Mouse (Mus musculus) embryonic stem cell, embryonic (primary cell): Measurements from ENCODE around the gene Dnmbp.

Experiments
- CTCF ChIA-PET, 4 experiments: fragments of 300-600 bp in 2 of 4; fragments of 350-600 bp in 2 of 4; sonication (Branson Sonifier 250); formaldehyde crosslinking; loops; one replicate each; lab custom pipeline; 2022; ENCODE audit warnings: inconsistent platforms in 2 of 4; lab: Charles Lee
- POLR2A ChIA-PET, 4 experiments: fragments of 300-600 bp in 2 of 4; fragments of 350-600 bp in 2 of 4; sonication (Branson Sonifier 250); formaldehyde crosslinking; loops; one replicate each; lab custom pipeline; 2022; ENCODE audit warnings: antibody characterized with exemption in 4 of 4, inconsistent platforms in 1 of 4; lab: Charles Lee

Dnmbp gene

DNA sequence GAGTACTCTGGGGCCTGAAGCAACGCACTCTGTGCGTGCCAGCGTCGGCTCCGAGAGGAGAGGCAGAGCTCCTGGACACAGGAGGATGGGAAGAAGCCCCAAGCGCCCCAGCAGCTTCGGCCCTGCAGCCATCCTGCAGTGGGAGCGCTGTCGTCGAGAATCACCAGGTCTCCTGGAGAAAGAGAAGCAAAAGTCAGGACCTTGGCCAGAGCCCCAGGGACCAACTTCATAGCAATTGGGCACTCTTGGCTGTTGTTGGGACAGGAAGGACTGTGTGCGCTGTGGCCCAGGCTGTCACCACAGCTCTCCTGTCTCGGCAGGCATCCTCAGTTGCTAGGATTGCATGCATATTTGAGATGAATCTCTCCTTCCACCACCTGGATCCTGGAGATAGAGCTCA is 37.1 kb downstream of the Dnmbp start:
- POLR2A ChIA-PET, result interaction anchor here in 2 of 4 experiments (0.9 to 1.6 kb wide), 6 partner anchors 9 to 19 kb away, joined by 3 to 7 read pairs (median 4); no protein-coding TSS in a partner anchor
- CTCF ChIA-PET, result no interaction called here

DNA sequence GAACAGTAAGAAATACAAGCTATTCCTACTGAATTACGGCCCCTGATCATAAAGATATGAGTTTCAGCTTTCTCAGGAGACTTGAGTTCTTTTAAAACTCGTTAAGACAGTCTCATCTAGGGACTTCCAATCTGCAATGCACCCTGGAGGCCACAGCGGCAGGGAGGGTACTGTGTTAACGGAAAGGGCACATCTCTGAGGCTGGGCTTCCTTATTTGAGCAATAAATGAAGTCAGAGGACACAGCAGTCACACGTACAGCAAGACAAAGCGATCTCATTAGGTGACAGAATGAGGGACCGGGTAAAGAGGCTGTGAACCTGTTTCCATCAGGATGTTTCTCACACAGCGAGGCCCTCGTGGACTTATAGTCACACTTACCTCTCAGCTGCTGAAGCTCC is 39.3 kb downstream of the Dnmbp start:
- POLR2A ChIA-PET, result interaction anchor here in 2 of 4 experiments (0.9 to 1.4 kb wide), 2 partner anchors 8 to 21 kb away, joined by 3 read pairs; no protein-coding TSS in a partner anchor
- CTCF ChIA-PET, result no interaction called here

DNA sequence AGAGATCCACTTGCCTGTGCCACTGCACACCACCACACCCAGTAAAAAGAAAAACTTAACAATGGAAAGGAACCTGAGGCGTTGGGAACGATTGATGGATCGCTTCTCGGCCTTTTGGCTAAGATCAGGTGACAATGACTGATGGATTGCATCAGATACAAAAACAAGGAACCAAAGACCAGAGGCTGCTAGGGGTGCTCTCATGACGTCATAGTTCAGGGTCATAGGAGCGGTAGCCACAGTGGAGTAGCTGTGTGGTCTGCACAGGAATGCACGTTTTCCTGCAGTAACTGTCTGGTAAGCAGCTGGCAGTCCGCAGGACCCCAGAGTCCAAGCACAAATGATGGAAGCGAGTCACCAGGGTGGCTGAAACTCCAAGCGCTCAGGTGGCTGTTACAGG is 41.4 kb downstream of the Dnmbp start:
- ChIA-PET POLR2A (interaction anchor here in 3 of 4 experiments (0.6 to 2.2 kb wide), 12 partner anchors 8 to 528 kb away, joined by 3 to 11 read pairs (median 5); partner anchors contain the start of gene Scd1 (in 1 of the 3)), CTCF (interaction anchor here in 3 of 4 experiments (0.6 to 0.9 kb wide), 4 partner anchors 8 to 853 kb away, joined by 3 to 4 read pairs (median 3); no protein-coding TSS in a partner anchor)

DNA sequence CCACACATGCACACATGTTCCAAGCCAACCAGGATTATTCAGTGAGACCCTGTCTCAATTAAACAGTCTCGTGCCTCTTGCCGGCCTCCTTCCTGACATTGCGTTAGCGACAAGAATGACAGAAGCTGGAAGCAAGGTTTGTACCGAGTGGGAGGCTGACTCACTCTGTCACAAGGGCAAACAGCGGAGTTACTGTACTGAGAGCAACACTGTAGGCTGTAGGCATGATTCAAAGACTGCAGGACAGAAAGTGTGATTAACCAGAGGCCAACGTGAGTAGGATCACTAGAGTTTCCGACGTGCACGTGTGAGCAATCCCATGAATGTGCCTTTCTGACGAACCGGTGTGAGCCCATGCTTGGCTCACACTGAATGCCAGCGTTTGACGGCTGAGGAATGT is 43.5 kb downstream of the Dnmbp start:
- CTCF ChIA-PET, result interaction anchor here in 1 of 4 experiments (0.9 kb wide), 1 partner anchor 15 kb away, joined by 3 read pairs; no protein-coding TSS in a partner anchor

DNA sequence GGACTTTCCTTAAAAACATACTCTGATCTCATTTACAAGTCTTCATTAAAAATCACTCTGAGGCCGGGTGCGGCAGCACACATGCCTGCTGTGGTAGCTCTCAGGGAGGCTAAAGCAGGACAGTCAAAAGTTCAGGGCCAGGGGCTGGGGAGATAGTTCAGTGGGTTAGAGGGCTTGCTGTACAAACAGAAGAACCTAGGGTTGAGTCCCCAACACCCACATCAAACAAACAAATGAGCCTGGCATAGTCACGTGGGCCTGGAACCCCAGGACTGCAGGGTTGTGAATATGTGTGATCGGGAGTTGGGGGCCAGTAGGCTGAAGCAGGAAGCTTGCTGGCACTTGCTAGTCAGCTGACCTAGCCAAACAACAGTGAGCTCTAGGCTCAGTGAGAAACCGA is 44.0 kb downstream of the Dnmbp start:
- CTCF ChIA-PET, result interaction anchor here in 1 of 4 experiments (0.9 kb wide), 1 partner anchor 14 kb away, joined by 3 read pairs; no protein-coding TSS in a partner anchor
- POLR2A ChIA-PET, result interaction anchor here in 3 of 4 experiments (0.6 to 2.2 kb wide), 12 partner anchors 8 to 39 kb away, joined by 3 to 6 read pairs (median 3); no protein-coding TSS in a partner anchor

More for the DNA sequence above, 43.5 kb downstream of the Dnmbp start:
- POLR2A ChIA-PET, result interaction anchor here in 3 of 4 experiments (0.6 to 1.6 kb wide), 10 partner anchors 9 to 39 kb away, joined by 3 to 6 read pairs (median 3); no protein-coding TSS in a partner anchor

DNA sequence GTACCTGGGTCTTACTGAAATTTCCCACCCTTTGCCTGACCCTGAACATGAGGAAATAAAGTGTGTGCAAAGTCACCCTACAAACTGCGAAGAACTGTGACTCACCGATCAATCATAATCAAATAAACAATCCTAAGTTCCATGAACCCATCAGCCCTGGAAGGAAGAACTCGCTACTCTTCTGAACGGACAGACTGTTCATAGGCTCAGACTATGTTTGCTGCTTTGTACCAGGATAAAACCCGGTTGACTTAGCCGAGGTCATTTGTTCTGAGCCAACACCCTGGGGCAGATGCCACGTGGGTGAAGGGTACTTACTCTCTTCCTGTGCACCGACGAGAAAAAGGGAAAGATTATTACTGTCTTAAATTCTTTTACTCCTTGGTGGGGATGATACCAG is 45.2 kb downstream of the Dnmbp start:
- CTCF ChIA-PET, result interaction anchor here (0.6 to 1.3 kb wide), 6 partner anchors 11 to 239 kb away, joined by 3 to 6 read pairs (median 4); no protein-coding TSS in a partner anchor

DNA sequence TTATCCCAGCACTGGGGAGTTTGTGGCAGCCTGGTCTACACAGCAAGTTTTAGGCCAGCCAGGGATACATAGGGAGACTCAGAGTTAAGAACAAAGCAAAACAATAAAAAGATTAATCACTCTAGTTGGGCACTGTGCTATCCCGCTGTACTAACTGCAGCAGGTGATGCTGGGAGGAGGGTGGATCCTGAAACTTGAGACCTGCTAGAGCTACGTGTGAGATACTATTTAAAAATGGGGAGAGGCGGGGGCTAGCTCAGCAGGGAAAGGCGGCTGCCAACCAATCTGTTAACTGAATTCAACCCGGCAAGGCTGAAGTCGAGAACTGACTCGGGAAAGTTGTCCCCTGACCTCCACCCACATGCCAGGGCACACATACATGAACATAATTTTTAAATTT is 45.9 kb downstream of the Dnmbp start:
- POLR2A ChIA-PET, result interaction anchor here (0.5 to 2.2 kb wide), 24 partner anchors 9 to 219 kb away, joined by 3 to 9 read pairs (median 3); partner anchors contain the start of gene Slc25a28 (in 2 of the 4)

More for the DNA sequence above, 45.2 kb downstream of the Dnmbp start:
- POLR2A ChIA-PET, result interaction anchor here in 3 of 4 experiments (0.7 to 2.2 kb wide), 14 partner anchors 8 to 220 kb away, joined by 3 to 9 read pairs (median 4); partner anchors contain the start of gene Slc25a28 (in 1 of the 3)

DNA sequence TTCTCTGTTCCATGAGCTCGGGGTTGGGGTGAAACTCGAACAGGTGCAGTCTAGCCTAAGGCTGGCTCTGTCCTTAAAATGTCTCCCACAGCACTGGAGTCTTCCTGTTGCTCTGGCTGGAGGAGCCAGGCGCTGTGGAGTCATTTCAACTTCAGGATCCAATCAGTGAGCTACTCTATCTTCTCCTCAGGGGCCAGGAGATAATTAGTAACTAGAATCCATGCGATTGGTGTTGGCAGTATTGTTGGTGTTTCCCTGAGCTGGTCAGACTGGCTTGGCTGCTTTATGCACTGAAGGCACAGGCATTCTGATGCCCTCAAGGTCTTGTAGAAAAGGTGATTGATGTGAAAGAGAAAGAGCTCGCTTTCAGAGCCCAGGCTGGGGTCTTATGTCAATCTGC is 49.5 kb downstream of the Dnmbp start:
- CTCF ChIA-PET, result interaction anchor here (0.5 to 1.4 kb wide), 6 partner anchors 9 to 1845 kb away, joined by 3 to 6 read pairs (median 3); partner anchors contain the start of genes Dnmbp (in 1 of the 4) and Hoga1 (in 1 of the 4)
- POLR2A ChIA-PET, result interaction anchor here in 3 of 4 experiments (0.7 to 2.6 kb wide), 25 partner anchors 8 to 393 kb away, joined by 3 to 9 read pairs (median 4); partner anchors contain the start of genes Chuk (in 1 of the 3), Cox15 (in 1 of the 3), Cutc (in 1 of the 3) and Slc25a28 (in 1 of the 3)

More for the DNA sequence above, 45.9 kb downstream of the Dnmbp start:
- CTCF ChIA-PET, result interaction anchor here in 3 of 4 experiments (0.6 to 1.8 kb wide), 8 partner anchors 10 to 141 kb away, joined by 3 to 5 read pairs (median 4); partner anchors contain the start of genes Cox15 (in 1 of the 3) and Cutc (in 1 of the 3)

DNA sequence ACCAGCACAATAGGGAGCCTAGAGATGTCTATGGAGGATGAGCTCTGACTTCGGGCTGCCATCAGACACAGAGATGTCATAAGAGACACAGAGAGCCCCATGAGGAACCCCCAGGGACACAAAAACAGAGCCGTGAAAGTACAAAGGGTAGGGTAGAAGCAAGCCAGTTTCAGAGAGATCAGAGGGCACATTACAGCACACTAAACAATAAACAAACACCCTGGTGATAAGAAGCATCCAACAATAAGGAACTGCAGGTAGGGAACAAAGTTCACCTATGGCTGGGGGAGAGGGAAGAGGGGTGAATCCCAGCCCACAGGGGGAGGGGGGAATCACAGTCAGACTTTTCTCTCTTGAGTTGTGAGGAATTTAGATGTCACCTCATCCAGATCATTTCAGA is 52.3 kb downstream of the Dnmbp start:
- POLR2A ChIA-PET, result interaction anchor here in 2 of 4 experiments (0.6 to 1.5 kb wide), 4 partner anchors 9 to 221 kb away, joined by 3 to 6 read pairs (median 4); no protein-coding TSS in a partner anchor

DNA sequence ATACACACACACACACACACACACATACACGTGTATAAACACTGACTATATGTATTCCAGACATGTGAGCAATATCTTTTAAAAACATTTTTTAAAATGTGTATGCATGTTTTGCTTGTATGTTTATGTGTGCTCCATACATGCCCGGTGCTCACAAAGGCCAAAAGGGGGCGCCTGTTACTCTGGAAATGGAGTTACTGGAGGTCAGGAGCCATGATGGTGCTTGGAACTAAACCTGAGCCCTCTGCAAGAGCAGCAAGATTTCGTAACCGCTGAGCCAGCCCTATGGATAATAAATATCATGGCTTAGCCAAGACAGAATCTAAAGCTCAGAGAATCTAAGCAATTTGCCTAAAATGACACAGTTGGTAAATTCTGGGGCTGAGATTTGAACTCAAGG is 52.7 kb downstream of the Dnmbp start:
- CTCF ChIA-PET, result interaction anchor here in 2 of 4 experiments (0.7 to 2.0 kb wide), 3 partner anchors 20 to 1624 kb away, joined by 3 to 9 read pairs (median 3); no protein-coding TSS in a partner anchor
- POLR2A ChIA-PET, result interaction anchor here in 3 of 4 experiments (0.5 to 1.5 kb wide), 7 partner anchors 9 to 1130 kb away, joined by 3 to 6 read pairs (median 4); no protein-coding TSS in a partner anchor

More for the DNA sequence above, 52.3 kb downstream of the Dnmbp start:
- CTCF ChIA-PET, result interaction anchor here in 1 of 4 experiments (1.6 to 2.0 kb wide), 2 partner anchors 19 to 31 kb away, joined by 3 to 9 read pairs; no protein-coding TSS in a partner anchor

DNA sequence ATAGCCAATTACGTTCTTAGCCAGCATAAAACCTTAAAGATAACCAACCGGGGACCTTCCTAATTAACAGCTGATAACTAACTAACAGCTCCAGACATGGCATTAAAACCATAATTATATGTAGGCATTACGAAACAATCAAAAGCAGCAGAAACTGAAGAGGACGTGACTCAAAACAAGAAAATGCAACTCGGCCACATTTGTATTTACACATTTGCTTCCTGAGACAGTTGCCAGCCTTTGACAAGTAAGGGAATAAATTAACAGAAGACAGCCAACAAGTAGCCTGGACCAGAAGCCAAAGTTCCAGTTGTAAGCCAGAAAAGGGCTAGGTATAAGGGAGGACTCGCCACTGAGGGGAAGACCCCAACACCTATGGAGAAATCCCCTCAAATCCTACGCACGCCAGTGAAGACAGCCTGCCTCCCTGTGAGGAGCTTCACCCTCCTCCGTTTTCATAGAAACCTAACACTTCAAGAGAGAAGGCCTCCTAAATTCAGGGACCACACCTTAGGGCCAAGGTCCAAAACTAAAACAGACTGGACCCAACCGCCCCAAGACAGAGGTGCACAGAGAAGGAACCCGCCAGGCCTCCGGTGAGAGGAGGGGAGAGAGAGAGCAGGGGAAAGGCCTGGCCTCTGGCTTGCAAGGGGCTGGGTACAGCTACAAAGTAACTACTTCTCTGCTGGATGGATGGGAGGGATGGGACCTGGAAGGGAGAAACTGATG is 53.5 kb downstream of the Dnmbp start:
- ChIA-PET POLR2A (interaction anchor here in 3 of 4 experiments (0.5 to 1.5 kb wide), 10 partner anchors 10 to 1131 kb away, joined by 3 to 6 read pairs (median 4); partner anchors contain the start of gene Slc25a28 (in 1 of the 3)), CTCF (interaction anchor here in 2 of 4 experiments (0.7 to 2.0 kb wide), 5 partner anchors 21 to 1623 kb away, joined by 3 to 9 read pairs (median 3); no protein-coding TSS in a partner anchor)

DNA sequence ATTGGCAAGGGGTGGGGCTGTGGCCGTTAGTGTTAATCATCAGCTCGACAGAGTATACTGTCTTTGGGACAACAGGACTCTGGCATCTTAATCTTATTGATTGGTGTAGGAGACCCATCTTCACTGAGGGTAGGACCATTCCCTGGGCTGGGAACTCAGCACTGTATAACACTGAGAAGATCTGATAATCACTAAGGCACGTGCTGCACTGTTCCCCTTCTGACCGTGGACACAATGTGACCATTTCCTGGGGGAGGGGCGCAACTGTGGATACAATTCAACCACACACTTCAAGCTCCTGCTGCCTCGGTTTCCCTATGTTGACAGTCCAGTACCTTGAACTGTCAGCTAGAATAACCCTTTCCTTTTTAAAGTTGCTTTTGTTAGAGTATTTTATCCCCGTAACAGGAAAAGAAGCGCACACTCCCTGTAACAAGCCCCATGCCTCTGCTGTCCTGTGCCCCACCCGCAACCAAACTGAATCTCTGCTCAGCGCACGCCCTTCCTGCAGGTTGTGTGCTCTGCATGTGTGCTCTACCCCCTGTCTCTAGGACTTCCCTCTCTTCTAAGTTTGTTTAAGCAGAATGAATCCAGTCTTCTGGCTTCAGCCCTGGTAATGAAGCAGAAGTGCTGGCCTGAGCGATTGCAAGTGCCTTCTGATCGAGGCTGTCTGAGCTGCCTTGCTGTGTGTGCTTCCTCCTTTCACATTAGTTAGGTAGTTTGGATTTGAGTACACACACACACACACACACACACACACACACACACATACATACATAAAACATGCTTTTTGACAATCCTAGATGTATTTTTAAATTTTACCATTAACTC is 55.1 kb downstream of the Dnmbp start:
- CTCF ChIA-PET, result interaction anchor here in 2 of 4 experiments (0.7 to 1.2 kb wide), 3 partner anchors 9 to 77 kb away, joined by 3 to 4 read pairs (median 3); no protein-coding TSS in a partner anchor

DNA sequence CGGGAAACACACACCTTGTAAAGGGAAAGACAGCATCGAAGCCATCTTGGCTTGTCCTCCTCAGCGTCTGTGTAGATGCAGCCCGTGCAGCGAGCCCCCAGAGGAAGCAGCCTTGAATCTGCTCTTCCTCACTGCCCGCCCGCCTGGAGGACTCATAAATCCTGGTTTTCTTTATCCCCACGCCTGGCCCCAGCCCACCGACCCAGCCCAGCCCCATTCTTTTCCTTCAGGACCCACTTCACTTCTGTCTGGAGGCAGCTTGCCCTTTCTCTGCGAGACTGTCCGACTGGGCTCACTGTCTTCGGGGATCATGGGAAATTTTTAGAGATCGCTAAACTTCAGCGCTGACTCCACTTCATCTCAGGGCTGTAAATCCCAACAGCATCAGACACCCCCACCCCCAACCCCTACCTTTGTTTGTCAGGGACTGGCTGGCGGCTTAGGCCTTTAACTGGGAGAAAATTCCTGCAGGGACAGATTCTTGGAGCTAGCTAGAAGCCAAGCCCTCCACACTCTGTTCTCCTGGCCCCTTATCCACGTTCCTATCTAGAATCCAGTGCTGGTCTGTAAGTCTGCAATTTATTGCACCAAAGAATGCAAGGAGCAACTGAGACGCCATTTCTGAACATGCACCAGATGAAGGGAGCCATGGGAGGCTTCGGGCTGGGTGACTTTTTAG is 57.0 kb downstream of the Dnmbp start:
- POLR2A ChIA-PET, result interaction anchor here in 3 of 4 experiments (0.5 to 1.2 kb wide), 5 partner anchors 8 to 419 kb away, joined by 3 to 4 read pairs (median 3); no protein-coding TSS in a partner anchor
- CTCF ChIA-PET, result interaction anchor here in 1 of 4 experiments (2.6 kb wide), 1 partner anchor 23 kb away, joined by 9 read pairs; no protein-coding TSS in a partner anchor

More for the DNA sequence above, 55.1 kb downstream of the Dnmbp start:
- POLR2A ChIA-PET, result interaction anchor here in 2 of 4 experiments (1.2 to 1.6 kb wide), 5 partner anchors 9 to 210 kb away, joined by 3 to 6 read pairs (median 3); partner anchors contain the start of gene Slc25a28 (in 1 of the 2)

DNA sequence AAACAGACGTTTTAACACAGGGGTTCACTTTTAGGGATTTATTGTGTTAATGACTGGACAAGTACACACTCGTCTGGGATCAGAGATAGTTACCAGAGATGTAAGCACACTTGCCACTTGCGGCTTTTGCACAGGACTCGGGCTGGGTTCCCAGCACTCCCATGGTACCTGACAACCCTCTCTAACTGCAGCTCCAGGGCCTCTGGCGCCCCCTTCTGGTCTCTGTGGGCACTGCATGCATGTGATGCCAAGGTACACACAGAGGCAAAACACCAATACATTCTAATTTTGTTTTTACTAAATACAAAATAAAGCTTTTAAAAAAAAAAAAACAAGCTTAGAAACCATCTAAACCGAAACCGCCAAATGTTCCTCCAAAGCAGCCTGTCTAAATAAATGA is 58.4 kb downstream of the Dnmbp start:
- POLR2A ChIA-PET, result interaction anchor here in 2 of 4 experiments (0.6 to 1.5 kb wide), 4 partner anchors 9 to 889 kb away, joined by 3 to 6 read pairs (median 4); no protein-coding TSS in a partner anchor
- CTCF ChIA-PET, result interaction anchor here (0.6 to 2.6 kb wide), 16 partner anchors 9 to 926 kb away, joined by 3 to 9 read pairs (median 4); no protein-coding TSS in a partner anchor

DNA sequence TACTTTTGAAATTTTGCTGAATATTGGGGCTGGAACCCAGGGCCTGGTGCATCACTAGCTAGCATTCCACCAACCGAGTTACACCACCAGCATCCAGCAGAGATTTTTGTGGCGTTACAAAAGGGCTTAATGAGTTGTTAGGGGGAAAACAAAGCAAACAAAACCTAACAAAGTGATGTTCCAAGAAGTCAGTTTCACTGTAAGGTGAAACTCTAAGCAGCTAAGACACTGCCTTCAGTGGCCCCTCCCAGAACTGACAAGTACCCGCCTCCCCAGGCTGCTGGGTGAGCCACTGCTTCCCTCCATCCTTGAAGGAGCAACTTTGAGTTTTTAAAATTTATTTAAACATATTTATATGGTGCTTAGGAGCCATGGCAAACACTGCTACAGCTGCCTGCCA is 59.6 kb downstream of the Dnmbp start:
- POLR2A ChIA-PET, result interaction anchor here in 3 of 4 experiments (0.6 to 1.6 kb wide), 9 partner anchors 10 to 205 kb away, joined by 3 to 9 read pairs (median 3); partner anchors contain the start of gene Slc25a28 (in 1 of the 3)
- CTCF ChIA-PET, result interaction anchor here in 2 of 4 experiments (0.9 to 2.7 kb wide), 4 partner anchors 26 to 37 kb away, joined by 3 to 7 read pairs (median 3); no protein-coding TSS in a partner anchor
